Mouse (Mus musculus) kidney, postnatal 4 days (tissue): ENCODE results near the gene Tal1.

Source experiments
- DNase-seq, 2 experiments: peaks; one replicate each; pipeline ENCODE4 v3.0.0; 2021; ENCODE audit warnings: mixed read lengths in 2 of 2

Tal1 gene

DNA sequence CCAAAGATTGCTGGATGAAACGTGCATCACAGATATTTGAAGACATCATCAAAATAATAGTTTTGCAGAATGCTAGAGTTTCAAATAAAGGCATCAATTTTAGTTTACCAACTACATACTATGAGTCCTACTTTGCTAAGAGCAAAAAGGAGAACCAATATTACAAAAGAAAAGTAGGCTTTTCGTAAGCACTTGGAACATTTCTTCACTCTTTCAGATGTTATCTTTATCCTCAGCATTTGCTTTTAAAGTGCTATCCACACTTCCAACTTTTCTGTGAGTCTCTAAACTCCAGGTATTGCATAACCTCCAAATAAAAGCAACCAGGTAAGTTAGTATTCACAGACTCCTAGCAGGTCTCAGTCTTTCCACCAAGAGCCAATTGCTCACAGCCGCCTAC, 63.4 kb downstream of the Tal1 start:
- no peak for DNase-seq

DNA sequence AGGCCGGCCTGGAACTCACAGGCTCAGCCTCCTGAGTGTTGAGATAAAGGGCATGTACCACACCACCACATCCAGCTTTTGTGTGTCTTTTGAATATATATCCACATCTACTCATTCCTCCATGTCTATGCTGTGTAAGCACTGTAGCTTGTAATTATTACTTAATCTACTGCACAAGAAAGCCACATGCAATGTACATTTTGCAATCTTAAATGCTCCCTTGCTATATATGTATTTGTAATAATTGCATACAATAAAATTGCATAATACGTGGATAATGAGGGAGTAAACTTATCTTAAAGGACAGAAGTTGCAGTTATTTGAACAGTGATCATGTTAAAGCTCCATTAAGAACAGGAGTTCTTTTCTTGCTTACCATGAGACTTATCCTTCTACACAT, 64.9 kb downstream of the Tal1 start:
- no peak for DNase-seq
